Mouse (Mus musculus) myocyte (in vitro differentiated cells): Measurements from ENCODE around the gene Fam207a. TPM values are rescaled to one million over a fixed set of nuclear protein-coding genes. Genes with fewer than 3 reads are reported as not detected.

ENCODE experiments used
- H3K27me3 ChIP-seq: one replicate; pipeline ENCODE4 v1.6.1; 2011; ENCODE audit not compliant: control insufficient read depth, insufficient read depth, insufficient read length
- H3K36me3 ChIP-seq: one replicate; pipeline ENCODE4 v1.6.1; 2011; ENCODE audit not compliant: control insufficient read depth, insufficient read depth
- H3K4me2 ChIP-seq: one replicate; pipeline ENCODE4 v1.6.1; 2011; ENCODE audit warnings: low read depth, control low read depth
- H3K4me3 ChIP-seq: one replicate; pipeline ENCODE4 v1.5.1; 2011; ENCODE audit warnings: mild to moderate bottlenecking, control low read depth, moderate library complexity
- H3K79me2 ChIP-seq: one replicate; pipeline ENCODE4 v1.6.1; 2011; ENCODE audit not compliant: control insufficient read depth, insufficient read depth
- H3ac ChIP-seq: one replicate; pipeline ENCODE4 v1.6.1; 2011; ENCODE audit not compliant: control insufficient read depth, insufficient read length
- CEBPB ChIP-seq: IDR thresholded peaks from 2 replicates; pipeline ENCODE4 v1.6.1; 2011; ENCODE audit warnings: mild to moderate bottlenecking, moderate library complexity; ENCODE audit not compliant: poor library complexity, insufficient read depth, severe bottlenecking
- E2F4 ChIP-seq: IDR thresholded peaks from one replicate; pipeline ENCODE4 v1.6.1; 2011; ENCODE audit warnings: mild to moderate bottlenecking, control low read depth, moderate library complexity; ENCODE audit not compliant: insufficient read depth
- MAX ChIP-seq: IDR thresholded peaks from one replicate; pipeline ENCODE4 v1.6.1; 2011; ENCODE audit warnings: low read depth, mild to moderate bottlenecking, control low read depth
- MYOD1 ChIP-seq, 3 experiments: IDR thresholded peaks; one replicate each; pipeline ENCODE4 v1.6.1; 2011; ENCODE audit warnings: control low read depth in 2 of 3, low read depth in 2 of 3, mild to moderate bottlenecking in 2 of 3, moderate library complexity in 1 of 3; ENCODE audit not compliant: insufficient read length in 2 of 3, control insufficient read depth in 1 of 3
- MYOG ChIP-seq, 3 experiments: IDR thresholded peaks; one replicate each; pipeline ENCODE4 v1.6.1; 2011; ENCODE audit warnings: control low read depth in 2 of 3, low read depth in 2 of 3, mild to moderate bottlenecking in 2 of 3; ENCODE audit not compliant: insufficient read length in 2 of 3, control insufficient read depth in 1 of 3, insufficient read depth in 1 of 3
- POLR2A ChIP-seq: IDR thresholded peaks from one replicate; pipeline ENCODE4 v1.6.1; 2011; ENCODE audit warnings: low read depth, mild to moderate bottlenecking, control low read depth, moderate library complexity; ENCODE audit not compliant: insufficient read length
- POLR2AphosphoS2 ChIP-seq: IDR thresholded peaks from one replicate; pipeline ENCODE4 v1.6.1; 2011; ENCODE audit warnings: low read depth, control low read depth; ENCODE audit not compliant: insufficient read length
- REST ChIP-seq: IDR thresholded peaks from one replicate; pipeline ENCODE4 v1.6.1; 2011; ENCODE audit warnings: mild to moderate bottlenecking, control low read depth, moderate library complexity; ENCODE audit not compliant: insufficient read depth, insufficient read length
- SRF ChIP-seq: IDR thresholded peaks from one replicate; pipeline ENCODE4 v1.6.1; 2011; ENCODE audit warnings: low read depth; ENCODE audit not compliant: control insufficient read depth, insufficient read length
- TCF12 ChIP-seq: IDR thresholded peaks from one replicate; pipeline ENCODE4 v1.6.1; 2011; ENCODE audit warnings: mild to moderate bottlenecking, control low read depth; ENCODE audit not compliant: poor library complexity, insufficient read depth, severe bottlenecking
- TCF3 ChIP-seq: IDR thresholded peaks from one replicate; pipeline ENCODE4 v1.6.1; 2011; ENCODE audit warnings: low read depth, control low read depth; ENCODE audit not compliant: insufficient read length
- USF1 ChIP-seq: IDR thresholded peaks from one replicate; pipeline ENCODE4 v1.6.1; 2011; ENCODE audit warnings: low read depth, mild to moderate bottlenecking, control low read depth, moderate library complexity
- polyA plus RNA-seq: library from polyadenylated mRNA; unstranded; fragments of >200 nt; fragmentation: generic; extraction: Trizol; gene quantifications from one replicate; pipeline ENCODE4 v1.2.1, GENCODE M21; 2012; ENCODE audit warnings: missing spikeins

Fam207a gene
- polyA plus RNA-seq, 1 experiment: 34.4 TPM

DNA sequence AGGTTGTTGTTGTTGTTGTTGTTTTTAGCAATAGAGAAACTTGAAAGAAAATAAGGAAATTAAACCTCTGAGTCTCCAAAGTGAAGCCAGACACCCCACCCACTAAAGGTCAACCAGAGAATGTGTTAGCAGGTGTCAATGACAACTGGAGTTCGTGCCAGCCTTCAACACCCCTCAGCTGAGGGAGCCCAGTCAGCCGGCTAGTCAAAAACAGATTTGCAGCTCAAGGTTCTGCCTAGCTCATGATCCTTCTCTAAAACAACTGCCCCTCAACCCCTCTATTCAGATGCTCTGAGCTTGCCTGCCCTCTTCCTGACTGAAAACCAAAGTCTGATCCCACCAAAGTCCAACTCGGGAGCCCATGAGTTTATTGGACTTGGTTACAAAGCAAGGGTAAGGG is 73.8 kb downstream of the Fam207a start:
- H3K79me2 ChIP-seq: no peaks in the 10 kb centered on the region
- no peak overlapping the region for H3K4me3 ChIP-seq
- no peak for TF ChIP-seq SRF
- no peak for TF ChIP-seq MAX
- no peaks in the 10 kb centered on the region for H3K27me3 ChIP-seq
- H3K36me3 ChIP-seq: no peaks in the 10 kb centered on the region
- H3K4me2 ChIP-seq: peak overlapping the region; percentile 65
- H3ac ChIP-seq: no peak overlapping the region

DNA sequence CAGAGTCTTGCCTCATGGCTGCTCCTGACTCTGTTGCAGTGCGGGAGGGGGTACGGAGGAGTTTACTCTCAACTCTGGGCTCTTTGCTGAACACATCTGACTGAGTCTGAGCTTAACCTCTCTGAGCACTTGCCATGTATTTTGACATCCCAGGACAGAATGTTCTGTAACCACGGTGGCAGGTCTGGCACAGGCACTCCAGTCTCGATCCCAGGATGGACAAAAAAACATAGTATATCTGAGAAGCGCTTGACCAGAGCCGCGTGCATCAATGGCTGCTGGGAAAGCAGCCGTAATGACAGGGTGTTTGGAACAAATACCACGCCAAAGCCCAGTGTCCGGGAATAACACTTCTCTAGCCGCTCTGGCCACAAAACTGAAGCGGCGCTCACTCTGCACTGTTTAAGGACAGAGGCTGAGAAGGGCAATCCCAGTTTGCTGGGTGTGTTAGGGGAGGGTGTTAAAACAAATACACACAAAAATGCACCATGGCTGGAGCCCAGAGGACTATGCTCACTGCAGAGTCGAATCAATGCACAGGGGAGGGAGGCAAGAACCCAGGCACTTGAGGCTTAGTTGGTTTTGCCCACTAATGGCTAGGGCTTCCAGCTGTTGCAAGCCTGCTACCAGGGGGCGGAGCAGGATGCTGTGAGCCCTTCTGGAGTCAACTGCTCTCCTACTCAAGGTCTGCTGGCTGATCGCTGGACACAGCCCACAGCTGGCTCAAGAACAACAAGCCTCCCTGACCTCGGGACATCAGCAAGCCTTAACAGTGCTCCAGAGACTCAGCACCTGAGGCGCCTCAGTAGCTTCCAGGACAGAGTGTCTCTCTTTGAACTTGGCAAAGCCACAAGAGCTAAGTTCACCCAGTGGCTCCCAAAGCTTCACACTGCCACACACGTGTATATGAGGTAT is 74.5 kb downstream of the Fam207a start:
- no peaks in the 10 kb centered on the region for H3K27me3 ChIP-seq
- H3K4me3 ChIP-seq: no peak overlapping the region
- H3K36me3 ChIP-seq: no peaks in the 10 kb centered on the region
- TF ChIP-seq USF1 (no peak), MYOG (IDR thresholded peaks at IDR 0.05; ENCODE audit: control insufficient read depth in 1 of 3, insufficient read depth in 1 of 3, insufficient read length in 2 of 3, low read depth in 2 of 3) (peak in 1 of 3 experiments; percentile 66), MYOD1 (IDR thresholded peaks at IDR 0.05; ENCODE audit: control insufficient read depth in 1 of 3, insufficient read length in 2 of 3, low read depth in 2 of 3) (peak; percentile 1 to 74 (median 65))
- peak overlapping the region; percentile 65 for H3K4me2 ChIP-seq
- no peak overlapping the region for H3ac ChIP-seq
- H3K79me2 ChIP-seq: no peaks in the 10 kb centered on the region

DNA sequence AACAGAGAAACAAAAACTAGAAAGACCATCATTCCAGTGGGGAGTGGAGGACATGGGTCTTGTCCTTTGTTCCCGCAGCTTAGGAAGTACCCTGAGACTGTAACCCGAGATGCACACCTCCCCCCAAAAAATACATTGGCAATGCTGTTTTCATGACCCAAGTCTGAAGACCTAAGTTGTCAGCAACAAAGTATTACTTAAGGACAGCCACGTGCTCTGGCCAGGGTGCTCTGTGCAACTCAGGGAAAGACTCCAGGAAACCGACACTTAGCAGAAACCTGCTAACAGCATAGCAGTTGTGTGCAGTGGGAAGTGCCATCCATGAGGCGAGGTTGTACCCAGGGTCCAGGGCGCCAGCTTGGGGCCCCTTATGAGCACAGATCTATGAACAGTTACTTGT is 75.3 kb downstream of the Fam207a start:
- H3K79me2 ChIP-seq: no peaks in the 10 kb centered on the region
- no peak overlapping the region for H3ac ChIP-seq
- TF ChIP-seq E2F4 (no peak), MYOD1 (IDR thresholded peaks at IDR 0.05; ENCODE audit: control insufficient read depth in 1 of 3, insufficient read length in 2 of 3, low read depth in 2 of 3) (no peak), POLR2AphosphoS2 (no peak)
- H3K4me3 ChIP-seq: no peak overlapping the region
- no peaks in the 10 kb centered on the region for H3K27me3 ChIP-seq
- no peaks in the 10 kb centered on the region for H3K36me3 ChIP-seq
- H3K4me2 ChIP-seq: peak overlapping the region; percentile 65

DNA sequence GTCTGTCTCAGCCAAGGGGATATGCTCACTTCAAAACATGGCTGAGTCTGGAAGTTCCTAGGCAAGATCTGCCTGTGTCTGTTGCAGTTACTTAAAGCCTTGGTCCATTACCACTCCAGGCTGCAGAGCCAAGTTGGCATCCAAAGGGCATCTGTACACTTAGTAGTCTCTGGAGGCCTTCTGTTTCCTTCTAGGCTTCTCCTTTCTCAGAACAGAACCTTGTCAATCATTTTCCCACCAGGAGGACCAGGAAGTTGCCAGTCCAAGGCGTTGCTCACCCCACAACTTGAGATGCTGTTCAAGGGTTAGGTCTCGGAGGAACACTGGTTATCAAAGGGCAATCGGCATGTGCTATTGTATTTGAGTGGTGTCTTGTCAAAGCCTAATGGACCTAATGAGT is 76.6 kb downstream of the Fam207a start:
- TF ChIP-seq MYOG (IDR thresholded peaks at IDR 0.05; ENCODE audit: control insufficient read depth in 1 of 3, insufficient read depth in 1 of 3, insufficient read length in 2 of 3, low read depth in 2 of 3): no peak
- no peak for TF ChIP-seq TCF3
- no peak for TF ChIP-seq TCF12
- TF ChIP-seq POLR2A: no peak
- no peak for TF ChIP-seq POLR2AphosphoS2
- no peak for TF ChIP-seq SRF
- no peak for TF ChIP-seq E2F4
- TF ChIP-seq REST: no peak
- TF ChIP-seq USF1: no peak
- no peak for TF ChIP-seq CEBPB
- Histone ChIP-seq H3K27me3 (no peaks in the 10 kb centered on the region), H3K4me3 (no peak overlapping the region), H3K79me2 (no peaks in the 10 kb centered on the region), H3K36me3 (no peaks in the 10 kb centered on the region), H3ac (no peak overlapping the region), H3K4me2 (no peak overlapping the region)

DNA sequence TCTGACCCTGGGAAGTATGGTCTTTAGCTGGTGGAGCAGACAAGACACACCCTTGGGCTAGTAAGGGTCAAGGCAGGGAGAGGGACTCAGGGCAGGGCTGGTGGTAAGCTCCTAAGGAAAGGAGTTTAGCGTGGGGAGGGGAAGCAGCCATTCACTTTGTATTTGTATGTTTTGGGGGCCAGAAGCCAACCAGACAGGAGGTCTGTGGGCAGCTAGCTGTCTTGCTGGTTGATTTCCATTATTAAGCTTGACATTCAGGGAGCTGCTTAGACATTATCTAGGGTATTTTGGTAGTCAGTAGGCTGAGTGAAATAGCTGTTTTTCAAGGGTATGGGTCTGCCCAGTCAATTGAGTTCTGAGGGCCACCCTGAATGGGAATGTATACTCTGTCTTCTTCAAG is 77.6 kb downstream of the Fam207a start:
- no peaks in the 10 kb centered on the region for H3K79me2 ChIP-seq
- TF ChIP-seq TCF12 (no peak), POLR2AphosphoS2 (no peak), MYOG (IDR thresholded peaks at IDR 0.05; ENCODE audit: control insufficient read depth in 1 of 3, insufficient read depth in 1 of 3, insufficient read length in 2 of 3, low read depth in 2 of 3) (no peak), E2F4 (no peak), SRF (no peak), USF1 (no peak), REST (no peak), POLR2A (no peak), TCF3 (no peak)

More for the DNA sequence above, 77.6 kb downstream of the Fam207a start:
- Histone ChIP-seq H3K27me3 (no peaks in the 10 kb centered on the region), H3K36me3 (no peaks in the 10 kb centered on the region), H3K4me3 (no peak overlapping the region), H3K4me2 (no peak overlapping the region), H3ac (no peak overlapping the region)

Other genes with a start within 250 kb of the Fam207a start
- gene Adarb1, start 97.5 kb downstream of the Fam207a start, polyA plus RNA-seq: 4.5 TPM
- 1.3 TPM for gene Itgb2, start 14.5 kb upstream of the Fam207a start, polyA plus RNA-seq
- 237 TPM for gene Pttg1ip, start 65.9 kb upstream of the Fam207a start, polyA plus RNA-seq
- gene Sumo3, start 90.3 kb upstream of the Fam207a start, polyA plus RNA-seq: 127 TPM
- 8.8 TPM for gene Gm49325, start 90.4 kb upstream of the Fam207a start, polyA plus RNA-seq
- 181 TPM for gene Ube2g2, start 106.5 kb upstream of the Fam207a start, polyA plus RNA-seq
- not detected for gene Tspear, start 170.8 kb upstream of the Fam207a start, polyA plus RNA-seq
- gene Gm19402, start 175.0 kb upstream of the Fam207a start, polyA plus RNA-seq: not detected
- gene Gm9508, start 181.4 kb upstream of the Fam207a start, polyA plus RNA-seq: not detected
- not detected for gene Gm10272, start 190.8 kb upstream of the Fam207a start, polyA plus RNA-seq
- not detected for gene Gm10024, start 195.7 kb upstream of the Fam207a start, polyA plus RNA-seq
- not detected for gene Gm10142, start 200.0 kb upstream of the Fam207a start, polyA plus RNA-seq
- gene Krtap12-1, start 204.8 kb upstream of the Fam207a start, polyA plus RNA-seq: not detected
- not detected for gene Gm10100, start 210.7 kb upstream of the Fam207a start, polyA plus RNA-seq
- gene Gm18596, start 226.9 kb upstream of the Fam207a start, polyA plus RNA-seq: not detected
- gene Gm9736, start 235.6 kb upstream of the Fam207a start, polyA plus RNA-seq: not detected
- gene Gm3233, start 243.9 kb upstream of the Fam207a start, polyA plus RNA-seq: not detected